Mouse (Mus musculus) forebrain, embryonic 10.5 days (tissue): ENCODE measurements at regions not wholly inside any gene's neighbourhood (a gene's known extent, or its start where the extent isn't known, plus 50 kb on each side); places are given as distances from the start of the nearest gene placed in this dataset.
"Not testable (repeated sequence)": the region's sequence is repeated elsewhere in the genome, so short reads cannot be mapped to it uniquely, and the experiment has no call there.

Source experiments
- DNase-seq: peaks from one replicate; pipeline ENCODE4 v3.0.0-alpha.2; 2017; ENCODE audit warnings: low spot score; ENCODE audit errors: extremely low spot score
- H3K27ac ChIP-seq: fragments of 300-500 bp; sonication (generic); 2 replicates; pipeline ENCODE4 v1.5.1; 2016; ENCODE audit warnings: mild to moderate bottlenecking
- H3K27me3 ChIP-seq: fragments of 300-500 bp; sonication (generic); 2 replicates; pipeline ENCODE4 v1.6.1; 2016; ENCODE audit warnings: mild to moderate bottlenecking; ENCODE audit not compliant: poor library complexity, severe bottlenecking
- H3K36me3 ChIP-seq: fragments of 300-500 bp; sonication (generic); replicated peaks from 2 replicates; pipeline ENCODE4 v1.6.1; 2016; ENCODE audit warnings: mild to moderate bottlenecking, moderate library complexity
- H3K4me1 ChIP-seq: fragments of 300-500 bp; sonication (generic); 2 replicates; pipeline ENCODE4 v1.6.1; 2016
- H3K4me3 ChIP-seq: fragments of 300-500 bp; sonication (generic); 2 replicates; pipeline ENCODE4 v1.5.1; 2016; ENCODE audit warnings: mild to moderate bottlenecking, moderate library complexity
- H3K9me3 ChIP-seq: fragments of 300-500 bp; sonication (generic); 2 replicates; pipeline ENCODE4 v1.6.1; 2016; ENCODE audit warnings: mild to moderate bottlenecking, moderate library complexity
- WGBS: fragments of 180-500 bp; shearing (Covaris S2); methylation state at CpG from one replicate; pipeline ENCODE4 v1.1.7; 2016; 5-methylcytosine and 5-hydroxymethylcytosine counted together

- H3K27ac ChIP-seq, result no peak overlapping the region
- DNase-seq, result peak; percentile 64
- WGBS, result 32% methylated on average over 7 of the region's 7 CpGs
- H3K4me3 ChIP-seq, result no peak overlapping the region
- no peaks in the 10 kb centered on the region for H3K36me3 ChIP-seq
- H3K27me3 ChIP-seq, result no peaks in the 10 kb centered on the region
- no peaks in the 10 kb centered on the region for H3K9me3 ChIP-seq
- no peaks in the 10 kb centered on the region for H3K4me1 ChIP-seq
Observed at GRCm38 (mm10) chr3:31603237-31603636, 293.1 kb upstream of the Slc7a14 start.

GRCm38 (mm10) chr3:31596581-31596980 lies 286.4 kb upstream of the Slc7a14 start:
- DNase-seq, H3K9me3 ChIP-seq, H3K4me3 ChIP-seq, H3K27ac ChIP-seq, H3K27me3 ChIP-seq, H3K4me1 ChIP-seq, H3K36me3 ChIP-seq: not testable (repeated sequence)
- WGBS, result 73% methylated on average over 4 of the region's 4 CpGs

- DNase-seq, result no peak
- Histone ChIP-seq H3K27ac (no peak overlapping the region), H3K4me1 (no peaks in the 10 kb centered on the region), H3K36me3 (no peaks in the 10 kb centered on the region), H3K4me3 (no peak overlapping the region), H3K9me3 (no peaks in the 10 kb centered on the region), H3K27me3 (no peaks in the 10 kb centered on the region)
- 62% methylated on average over 2 of the region's 2 CpGs for WGBS
Observed at GRCm38 (mm10) chr3:31585971-31586370, 275.8 kb upstream of the Slc7a14 start.

GRCm38 (mm10) chr3:31573849-31574248 lies 263.7 kb upstream of the Slc7a14 start:
- DNase-seq, result no peak
- Histone ChIP-seq H3K36me3 (no peaks in the 10 kb centered on the region), H3K27me3 (no peaks in the 10 kb centered on the region), H3K9me3 (peaks cover 27% of the 10 kb centered on the region), H3K4me1 (no peaks in the 10 kb centered on the region), H3K27ac (no peak overlapping the region), H3K4me3 (no peak overlapping the region)
- WGBS, result 90% methylated on average over 3 of the region's 3 CpGs
